Mouse (Mus musculus): ENCODE measurements around the gene Hsd11b2. TPM values are rescaled to one million over a fixed set of nuclear protein-coding genes. Genes with fewer than 3 reads are reported as not detected.

Gene Hsd11b2
- 1.6 and 2.2 TPM in 2 replicates for polyA plus RNA-seq (2015; fragmentation: Nextera tagmentation; extraction: Ambion mirVana)

DNA sequence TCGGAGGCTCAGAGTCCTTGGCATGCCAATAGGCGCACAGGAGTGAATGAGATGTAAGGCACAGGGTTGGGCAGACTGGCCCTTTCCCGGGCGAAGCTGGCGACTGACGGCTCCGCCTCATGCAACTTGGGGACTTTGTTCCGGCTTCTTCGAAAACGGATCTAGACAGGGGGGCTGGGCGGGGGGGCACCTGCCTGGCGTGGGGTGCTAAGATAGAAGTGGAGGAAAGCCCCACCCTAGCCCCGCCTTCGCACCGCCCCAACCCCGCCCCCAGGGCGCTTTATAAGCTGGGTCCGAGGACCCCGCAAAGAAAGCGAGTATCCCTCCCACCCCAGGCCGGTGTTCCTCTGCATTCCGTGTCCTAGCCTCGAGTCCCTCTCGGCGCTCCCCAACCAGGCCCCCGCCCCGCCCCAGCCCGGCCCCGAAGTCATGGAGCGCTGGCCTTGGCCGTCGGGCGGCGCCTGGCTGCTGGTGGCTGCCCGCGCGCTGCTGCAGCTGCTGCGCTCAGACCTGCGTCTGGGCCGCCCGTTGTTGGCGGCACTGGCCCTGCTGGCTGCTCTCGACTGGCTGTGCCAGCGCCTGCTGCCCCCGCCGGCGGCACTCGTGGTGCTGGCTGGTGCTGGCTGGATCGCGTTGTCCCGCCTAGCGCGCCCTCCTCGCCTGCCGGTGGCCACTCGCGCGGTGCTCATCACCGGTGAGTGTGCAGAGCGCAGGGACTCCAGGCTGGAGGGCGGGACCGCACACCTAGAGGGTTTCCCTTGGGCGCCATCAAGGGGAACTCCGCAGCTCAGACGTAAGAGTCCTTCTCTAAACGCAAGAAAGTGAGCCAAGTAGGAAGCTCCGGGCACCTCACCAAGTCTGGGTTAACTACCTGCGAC is at the start of gene Hsd11b2:
Gene Hsd11b2 (plus strand): TSS at position 320 of the 878 bp plus-strand sequence.
- Histone ChIP-seq H3K27me3 (ENCODE audit: control insufficient read depth, insufficient read depth, low read depth, low read length) (no peaks in the 10 kb centered on the region), H3K27ac (ENCODE audit: low read length) (peak within 1 kb of the TSS; percentile 53), H3K4me2 (ENCODE audit: low read depth, low read length) (peak within 1 kb of the TSS; percentile 99), H3K4me3 (ENCODE audit: low read length) (peak within 1 kb of the TSS; percentile 60), H3K9me3 (ENCODE audit: control insufficient read depth, low read length) (no peaks in the 10 kb centered on the region), H3K9ac (ENCODE audit: low read length) (peak within 1 kb of the TSS; percentile 70), H3K4me1 (replicated peaks; ENCODE audit: control insufficient read depth, insufficient read depth, low read length) (peaks cover 37% of the 10 kb centered on the region), H3K36me3 (ENCODE audit: control insufficient read depth, insufficient read depth, low read length) (no peaks in the 10 kb centered on the region)
- under 1% methylated on average over 61 of the region's 68 CpGs for WGBS
- ATAC-seq (ENCODE audit: low read depth): peak; percentile 67

DNA sequence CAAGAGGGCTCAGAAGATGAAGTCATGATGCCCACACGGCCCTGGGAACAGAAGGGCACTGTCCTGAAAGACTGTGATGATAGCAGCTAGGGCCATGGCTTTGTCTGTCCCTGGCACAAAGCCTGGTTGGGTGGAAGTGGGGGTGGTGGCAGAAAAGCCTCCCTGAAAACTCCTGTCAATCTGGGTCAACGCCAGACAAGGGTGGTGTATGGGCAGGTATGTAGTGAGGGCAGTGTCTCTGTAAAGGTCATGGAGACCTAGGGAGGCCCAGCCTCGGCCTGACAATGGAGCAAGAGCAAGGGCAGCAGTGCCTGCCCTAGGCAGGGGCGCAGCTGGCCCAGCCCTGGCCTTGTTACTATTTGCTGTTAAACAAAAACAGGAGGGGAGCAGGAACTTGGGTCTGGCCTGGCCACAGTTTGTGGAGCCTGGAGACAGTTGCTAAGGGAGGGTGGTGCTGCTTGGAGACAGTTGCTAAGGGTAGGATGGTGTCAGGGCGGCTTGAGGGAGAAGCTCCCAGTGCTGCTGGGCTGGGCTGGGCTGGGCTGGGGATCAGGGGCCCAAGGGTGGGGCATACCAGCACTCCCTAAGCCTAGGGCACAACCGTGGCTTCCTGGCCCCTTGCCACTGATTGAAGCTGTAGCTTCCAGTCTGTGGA is 49.4 kb upstream of the Hsd11b2 start:
- ATAC-seq (ENCODE audit: low read depth): no peak
- H3K4me1 ChIP-seq (replicated peaks; ENCODE audit: control insufficient read depth, insufficient read depth, low read length): peaks cover 48% of the 10 kb centered on the region
- H3K4me2 ChIP-seq (ENCODE audit: low read depth, low read length): no peak overlapping the region
- H3K9me3 ChIP-seq (ENCODE audit: control insufficient read depth, low read length): no peaks in the 10 kb centered on the region
- H3K27me3 ChIP-seq (ENCODE audit: control insufficient read depth, insufficient read depth, low read depth, low read length): no peaks in the 10 kb centered on the region; the same call in 1 of the 2 replicates
- no peak overlapping the region for H3K27ac ChIP-seq (ENCODE audit: low read length)
- H3K4me3 ChIP-seq (ENCODE audit: low read length): no peak overlapping the region
- 46% methylated on average over 6 of the region's 6 CpGs for WGBS
- H3K36me3 ChIP-seq (ENCODE audit: control insufficient read depth, insufficient read depth, low read length): peaks cover 3% of the 10 kb centered on the region; the same call in 1 of the 2 replicates
- H3K9ac ChIP-seq (ENCODE audit: low read length): peak overlapping the region; percentile 19; the same call in 1 of the 2 replicates

- no peak overlapping the region for H3K27ac ChIP-seq (ENCODE audit: low read length)
- no peaks in the 10 kb centered on the region; the same call in 1 of the 2 replicates for H3K27me3 ChIP-seq (ENCODE audit: control insufficient read depth, insufficient read depth, low read depth, low read length)
- WGBS: 89% methylated on average over 5 of the region's 5 CpGs
- H3K4me1 ChIP-seq (replicated peaks; ENCODE audit: control insufficient read depth, insufficient read depth, low read length): peaks cover 51% of the 10 kb centered on the region
- no peak overlapping the region for H3K4me2 ChIP-seq (ENCODE audit: low read depth, low read length)
- peaks cover 3% of the 10 kb centered on the region; the same call in 1 of the 2 replicates for H3K36me3 ChIP-seq (ENCODE audit: control insufficient read depth, insufficient read depth, low read length)
- H3K4me3 ChIP-seq (ENCODE audit: low read length): no peak overlapping the region
- no peaks in the 10 kb centered on the region for H3K9me3 ChIP-seq (ENCODE audit: control insufficient read depth, low read length)
- no peak overlapping the region for H3K9ac ChIP-seq (ENCODE audit: low read length)
- no peak for ATAC-seq (ENCODE audit: low read depth)
Observed at GRCm38 (mm10) chr8:105469816-105470215, 48.7 kb upstream of the Hsd11b2 start.

GRCm38 (mm10) chr8:105470262-105470661 is 48.3 kb upstream of the Hsd11b2 start:
- Histone ChIP-seq H3K4me1 (replicated peaks; ENCODE audit: control insufficient read depth, insufficient read depth, low read length) (peaks cover 56% of the 10 kb centered on the region), H3K9me3 (ENCODE audit: control insufficient read depth, low read length) (no peaks in the 10 kb centered on the region), H3K27ac (ENCODE audit: low read length) (no peak overlapping the region), H3K4me3 (ENCODE audit: low read length) (no peak overlapping the region), H3K27me3 (ENCODE audit: control insufficient read depth, insufficient read depth, low read depth, low read length) (no peaks in the 10 kb centered on the region; the same call in 1 of the 2 replicates), H3K36me3 (ENCODE audit: control insufficient read depth, insufficient read depth, low read length) (peaks cover 4% of the 10 kb centered on the region; the same call in 1 of the 2 replicates), H3K9ac (ENCODE audit: low read length) (no peak overlapping the region), H3K4me2 (ENCODE audit: low read depth, low read length) (peak overlapping the region; percentile 69)
- no peak for ATAC-seq (ENCODE audit: low read depth)
- 70% methylated on average over 5 of the region's 5 CpGs for WGBS

- H3K4me1 ChIP-seq (replicated peaks; ENCODE audit: control insufficient read depth, insufficient read depth, low read length): peaks cover 61% of the 10 kb centered on the region
- H3K4me3 ChIP-seq (ENCODE audit: low read length): peak overlapping the region; percentile 39
- peaks cover 7% of the 10 kb centered on the region for H3K36me3 ChIP-seq (ENCODE audit: control insufficient read depth, insufficient read depth, low read length)
- no peaks in the 10 kb centered on the region for H3K9me3 ChIP-seq (ENCODE audit: control insufficient read depth, low read length)
- peak overlapping the region; percentile 69 for H3K4me2 ChIP-seq (ENCODE audit: low read depth, low read length)
- no peak overlapping the region for H3K27ac ChIP-seq (ENCODE audit: low read length)
- peak overlapping the region; percentile 54 for H3K9ac ChIP-seq (ENCODE audit: low read length)
- no peaks in the 10 kb centered on the region; the same call in 1 of the 2 replicates for H3K27me3 ChIP-seq (ENCODE audit: control insufficient read depth, insufficient read depth, low read depth, low read length)
- no peak; the same call in 1 of the 2 replicates for ATAC-seq (ENCODE audit: low read depth)
- 19% methylated on average over 11 of the region's 11 CpGs for WGBS
Observed at GRCm38 (mm10) chr8:105470681-105471313, 47.8 kb upstream of the Hsd11b2 start.

DNA sequence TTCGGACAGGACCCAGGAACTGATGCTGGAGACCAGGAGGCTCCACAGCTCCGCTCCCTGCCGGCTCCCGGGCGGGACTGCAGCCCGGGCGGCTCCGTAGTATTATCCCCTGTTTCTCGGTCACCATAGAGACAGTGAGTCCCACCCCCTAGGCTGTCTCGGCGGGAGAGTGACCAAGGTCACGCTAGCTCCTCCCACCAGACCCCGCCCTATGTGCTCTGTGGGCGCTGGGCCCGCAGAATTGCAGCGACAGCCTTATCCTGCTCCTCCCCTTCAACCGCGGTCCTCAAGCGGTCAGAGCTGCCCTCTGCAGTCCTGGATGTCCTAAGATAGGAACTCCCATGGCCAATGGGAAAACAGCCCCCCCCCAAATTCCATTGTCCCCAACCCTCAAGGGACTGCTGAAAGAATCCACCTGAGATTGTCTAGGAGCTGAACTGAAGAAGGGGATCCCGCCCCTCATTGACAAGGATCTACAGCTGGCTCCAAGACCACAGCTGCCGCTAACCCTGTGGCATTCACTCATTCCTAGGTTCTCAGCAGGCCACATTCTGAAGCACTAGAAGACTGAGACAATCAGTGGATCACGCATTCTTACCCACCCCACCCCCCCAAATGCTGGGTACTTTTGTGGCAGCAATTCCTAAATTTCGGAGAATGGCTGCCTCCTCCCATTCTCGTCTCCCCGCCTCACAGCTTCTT is 47.1 kb upstream of the Hsd11b2 start, which contains the start of gene Tppp3:
Gene Tppp3 (minus strand): TSS at position 213 of the 702 bp plus-strand sequence.
- H3K9me3 ChIP-seq (ENCODE audit: control insufficient read depth, low read length): no peaks in the 10 kb centered on the region
- peak; percentile 95 for ATAC-seq (ENCODE audit: low read depth)
- H3K27me3 ChIP-seq (ENCODE audit: control insufficient read depth, insufficient read depth, low read depth, low read length): no peaks in the 10 kb centered on the region; the same call in 1 of the 2 replicates
- peak within 1 kb of the TSS; percentile 39 for H3K4me3 ChIP-seq (ENCODE audit: low read length)
- peak within 1 kb of the TSS; percentile 54 for H3K9ac ChIP-seq (ENCODE audit: low read length)
- peak within 1 kb of the TSS; percentile 69 for H3K4me2 ChIP-seq (ENCODE audit: low read depth, low read length)
- H3K4me1 ChIP-seq (replicated peaks; ENCODE audit: control insufficient read depth, insufficient read depth, low read length): peaks cover 59% of the 10 kb centered on the region
- H3K27ac ChIP-seq (ENCODE audit: low read length): 0 out of 2 replicates have a peak within 1 kb of the TSS, but pooled peaks have one; percentile 2
- WGBS: 11% methylated on average over 25 of the region's 25 CpGs
- H3K36me3 ChIP-seq (ENCODE audit: control insufficient read depth, insufficient read depth, low read length): peaks cover 9% of the 10 kb centered on the region

DNA sequence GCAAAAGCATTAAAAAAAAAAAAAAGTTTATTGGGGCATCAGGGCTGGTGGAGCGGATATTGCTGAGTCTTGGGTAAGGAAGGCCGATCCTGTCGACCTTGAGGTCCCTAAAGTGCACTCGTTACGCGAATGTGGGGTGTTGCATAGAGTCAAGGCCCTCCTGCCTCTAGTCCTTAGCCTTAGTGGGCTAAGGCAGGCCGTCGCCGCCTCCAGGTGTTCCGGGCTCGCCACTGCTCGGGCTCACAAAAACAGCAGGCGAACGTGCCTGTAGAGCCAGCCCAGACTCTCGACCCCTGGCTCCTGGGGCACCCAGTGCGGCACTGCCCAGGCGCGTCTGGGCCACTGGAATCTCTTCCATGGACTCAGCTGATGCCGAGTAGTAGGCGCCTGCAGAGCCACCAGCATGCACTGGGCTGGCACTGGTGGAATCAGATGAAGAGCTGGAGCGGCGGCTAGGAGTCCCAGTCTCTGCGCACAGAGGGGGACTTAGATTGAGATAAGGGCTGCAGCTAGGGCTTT is 46.1 kb upstream of the Hsd11b2 start:
- H3K9ac ChIP-seq (ENCODE audit: low read length): no peak overlapping the region; the same call in 1 of the 2 replicates
- 56% methylated on average over 23 of the region's 23 CpGs for WGBS
- H3K27ac ChIP-seq (ENCODE audit: low read length): no peak overlapping the region
- H3K4me2 ChIP-seq (ENCODE audit: low read depth, low read length): no peak overlapping the region
- peaks cover 51% of the 10 kb centered on the region for H3K4me1 ChIP-seq (replicated peaks; ENCODE audit: control insufficient read depth, insufficient read depth, low read length)
- H3K27me3 ChIP-seq (ENCODE audit: control insufficient read depth, insufficient read depth, low read depth, low read length): no peaks in the 10 kb centered on the region; the same call in 1 of the 2 replicates
- no peak for ATAC-seq (ENCODE audit: low read depth)
- H3K4me3 ChIP-seq (ENCODE audit: low read length): no peak overlapping the region
- peaks cover 9% of the 10 kb centered on the region for H3K36me3 ChIP-seq (ENCODE audit: control insufficient read depth, insufficient read depth, low read length)
- H3K9me3 ChIP-seq (ENCODE audit: control insufficient read depth, low read length): no peaks in the 10 kb centered on the region

- Histone ChIP-seq H3K9ac (ENCODE audit: low read length) (no peak overlapping the region), H3K36me3 (ENCODE audit: control insufficient read depth, insufficient read depth, low read length) (peaks cover 9% of the 10 kb centered on the region), H3K27ac (ENCODE audit: low read length) (no peak overlapping the region), H3K4me1 (replicated peaks; ENCODE audit: control insufficient read depth, insufficient read depth, low read length) (peaks cover 51% of the 10 kb centered on the region), H3K27me3 (ENCODE audit: control insufficient read depth, insufficient read depth, low read depth, low read length) (no peaks in the 10 kb centered on the region; the same call in 1 of the 2 replicates), H3K9me3 (ENCODE audit: control insufficient read depth, low read length) (no peaks in the 10 kb centered on the region), H3K4me3 (ENCODE audit: low read length) (no peak overlapping the region), H3K4me2 (ENCODE audit: low read depth, low read length) (no peak overlapping the region)
- no peak for ATAC-seq (ENCODE audit: low read depth)
- 81% methylated on average over 9 of the region's 9 CpGs for WGBS
Observed at GRCm38 (mm10) chr8:105472983-105473382, 45.6 kb upstream of the Hsd11b2 start.

All from lung, embryonic 16.5 days (tissue).